Mouse (Mus musculus): ENCODE results near the gene Nek8.

The Nek8 gene

DNA sequence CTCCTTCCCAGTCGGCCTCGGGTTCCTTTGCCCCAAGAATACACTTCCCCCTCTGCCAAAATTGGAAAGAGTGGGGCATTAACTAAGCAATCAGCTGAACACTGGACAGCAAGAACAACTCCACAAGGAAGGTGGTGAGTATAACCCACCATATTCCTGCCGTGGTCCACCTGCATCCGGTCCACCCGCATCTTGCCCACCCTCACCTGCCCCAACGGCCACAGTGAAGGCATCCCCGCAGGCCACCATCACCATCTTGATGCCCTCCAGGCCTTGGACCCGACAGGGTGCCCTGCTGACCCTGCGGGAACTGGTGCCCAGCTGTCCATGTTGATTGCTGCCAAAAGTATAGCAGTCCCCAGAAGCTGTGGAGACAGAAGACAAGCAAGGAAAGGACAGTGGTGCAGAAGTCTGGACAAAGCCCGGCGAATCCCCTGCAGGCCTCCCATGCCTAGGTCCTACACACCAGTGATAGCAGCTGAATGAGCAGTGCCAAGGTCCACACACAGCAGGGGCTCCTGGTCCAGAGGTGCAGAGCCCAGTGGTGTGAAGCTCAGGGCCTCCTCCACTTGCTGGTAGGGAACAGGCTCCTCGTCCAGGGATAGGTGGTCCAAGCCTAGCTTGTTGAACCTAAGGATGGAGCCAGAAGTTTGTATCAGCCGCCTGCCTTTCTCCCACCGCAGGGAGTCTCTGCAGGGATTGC is 9.1 kb downstream of the Nek8 start:
- no peak for DNase-seq (ENCODE audit: low read depth in 2 of 2, low spot score in 2 of 2)

DNA sequence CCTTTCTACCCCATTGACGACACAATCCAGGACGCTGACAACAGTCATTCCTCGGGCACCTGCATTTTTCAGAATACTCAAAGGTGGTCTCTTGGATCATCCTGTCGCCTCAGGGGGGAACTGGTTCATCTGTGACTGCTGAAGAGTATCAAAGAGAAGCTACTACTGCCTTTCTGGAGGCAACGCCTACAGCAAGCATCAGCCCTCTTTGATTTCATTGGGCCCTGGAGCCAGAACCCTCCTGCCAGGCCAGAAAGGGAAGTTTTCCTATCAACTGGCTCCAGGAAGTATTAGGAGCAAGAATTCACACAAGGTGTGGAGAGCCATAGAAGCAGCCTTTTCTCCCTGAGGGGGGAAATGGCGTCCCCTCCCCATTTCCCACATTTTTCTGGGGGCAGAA is 9.8 kb downstream of the Nek8 start:
- DNase-seq (ENCODE audit: low read depth in 2 of 2, low spot score in 2 of 2): no peak

DNA sequence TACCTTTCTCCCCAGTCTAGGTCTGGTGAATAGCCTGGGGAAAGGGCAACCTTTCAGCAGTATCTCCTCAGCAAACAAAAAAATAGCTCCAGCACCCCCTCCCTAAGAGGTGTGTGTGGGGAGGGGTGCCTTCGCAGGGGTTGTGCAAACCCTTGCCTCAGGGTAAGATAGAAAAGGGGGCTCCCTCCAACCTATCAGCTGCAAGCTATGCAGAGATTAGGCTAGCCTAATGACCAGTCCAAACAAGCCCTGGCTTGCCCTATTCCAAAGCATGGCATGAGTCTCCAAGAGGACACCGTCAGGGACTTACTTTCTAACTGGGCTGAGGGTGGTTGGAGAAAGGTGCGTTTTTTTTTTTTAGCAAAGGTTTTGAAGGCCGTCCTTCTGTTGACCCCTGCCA is 10.3 kb downstream of the Nek8 start:
- DNase-seq (ENCODE audit: low read depth in 2 of 2, low spot score in 2 of 2): no peak

DNA sequence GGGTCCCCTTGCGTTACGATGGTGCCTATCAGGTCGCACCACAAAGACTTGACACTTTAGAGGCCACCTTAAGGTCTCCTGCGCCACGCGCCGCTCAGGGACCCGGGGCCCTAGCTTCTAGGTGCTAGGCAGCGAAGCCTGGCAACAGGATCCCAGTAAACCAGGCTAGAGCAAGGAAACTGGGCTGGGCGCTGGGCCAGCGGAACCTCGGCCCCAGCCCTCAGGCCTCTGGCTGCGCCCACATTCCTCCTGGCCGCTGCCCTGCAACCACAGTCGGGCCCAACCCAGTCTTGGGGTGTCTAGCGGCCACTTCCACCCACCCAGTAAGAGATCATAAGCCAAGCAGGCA is 10.7 kb downstream of the Nek8 start:
- DNase-seq (ENCODE audit: low read depth in 2 of 2, low spot score in 2 of 2): no peak

DNA sequence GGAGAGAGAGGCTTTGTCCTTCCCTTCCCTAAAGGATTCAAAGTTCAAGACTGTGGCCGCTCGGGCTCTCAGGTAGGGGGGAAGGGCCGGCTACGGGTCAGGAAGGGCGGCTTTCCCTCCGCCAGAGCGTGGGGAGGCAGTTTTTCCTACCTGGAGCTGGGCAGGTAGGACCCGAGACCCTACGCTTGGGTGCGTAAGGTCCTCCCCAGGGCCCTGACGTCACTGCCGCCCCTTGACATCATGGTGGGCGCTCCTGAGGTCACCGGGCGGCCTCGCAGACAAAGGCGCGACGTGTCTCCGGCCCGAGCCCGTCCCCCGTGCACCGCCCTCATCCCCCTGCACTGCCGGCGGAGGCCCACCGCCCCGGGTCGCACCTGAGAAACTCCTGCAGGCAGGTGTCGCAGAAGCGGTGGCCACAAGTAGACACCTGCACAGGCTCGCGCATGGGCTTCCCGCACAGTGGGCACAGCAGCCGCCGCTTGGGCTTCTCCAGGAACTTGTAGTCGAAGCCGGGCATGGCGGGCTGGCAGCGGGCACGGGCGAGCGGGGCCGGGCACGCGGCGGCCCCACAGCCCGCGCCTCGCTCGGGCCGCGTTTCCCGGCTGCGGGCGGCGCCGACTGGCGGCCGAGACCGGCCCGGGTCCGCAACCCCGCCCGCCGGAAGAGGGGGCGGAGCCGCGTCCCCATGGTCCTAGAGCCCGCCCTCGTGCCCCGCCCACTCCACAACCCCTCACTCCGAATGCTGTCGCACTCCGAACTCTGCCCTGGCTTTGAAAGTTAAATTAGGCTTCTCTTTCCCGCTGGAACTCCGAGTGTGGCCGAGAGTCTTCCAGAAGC is 11.3 kb downstream of the Nek8 start, which contains the start of gene Traf4:
Traf4 (minus strand) TSS at position 666 of the 837 bp plus-strand sequence.
- peak; percentile 57 to 72 for DNase-seq (ENCODE audit: low read depth in 2 of 2, low spot score in 2 of 2)

DNA sequence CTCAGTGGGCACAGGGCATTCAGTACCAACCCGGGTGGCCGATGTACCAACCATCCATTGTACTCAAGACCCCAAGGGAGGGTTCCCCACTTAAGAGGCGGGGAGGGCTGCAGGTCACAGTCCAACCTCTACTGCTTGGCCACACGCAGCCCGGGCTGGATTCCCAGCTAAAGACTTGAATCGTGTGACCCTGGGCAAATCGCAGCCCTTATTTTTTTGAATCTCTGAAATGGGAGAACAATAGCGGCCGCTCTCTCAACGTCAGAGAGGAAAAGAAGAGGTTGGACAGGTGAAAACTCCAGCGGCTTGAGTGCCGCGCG is 11.9 kb downstream of the Nek8 start:
- no peak for DNase-seq (ENCODE audit: low read depth in 2 of 2, low spot score in 2 of 2)

DNA sequence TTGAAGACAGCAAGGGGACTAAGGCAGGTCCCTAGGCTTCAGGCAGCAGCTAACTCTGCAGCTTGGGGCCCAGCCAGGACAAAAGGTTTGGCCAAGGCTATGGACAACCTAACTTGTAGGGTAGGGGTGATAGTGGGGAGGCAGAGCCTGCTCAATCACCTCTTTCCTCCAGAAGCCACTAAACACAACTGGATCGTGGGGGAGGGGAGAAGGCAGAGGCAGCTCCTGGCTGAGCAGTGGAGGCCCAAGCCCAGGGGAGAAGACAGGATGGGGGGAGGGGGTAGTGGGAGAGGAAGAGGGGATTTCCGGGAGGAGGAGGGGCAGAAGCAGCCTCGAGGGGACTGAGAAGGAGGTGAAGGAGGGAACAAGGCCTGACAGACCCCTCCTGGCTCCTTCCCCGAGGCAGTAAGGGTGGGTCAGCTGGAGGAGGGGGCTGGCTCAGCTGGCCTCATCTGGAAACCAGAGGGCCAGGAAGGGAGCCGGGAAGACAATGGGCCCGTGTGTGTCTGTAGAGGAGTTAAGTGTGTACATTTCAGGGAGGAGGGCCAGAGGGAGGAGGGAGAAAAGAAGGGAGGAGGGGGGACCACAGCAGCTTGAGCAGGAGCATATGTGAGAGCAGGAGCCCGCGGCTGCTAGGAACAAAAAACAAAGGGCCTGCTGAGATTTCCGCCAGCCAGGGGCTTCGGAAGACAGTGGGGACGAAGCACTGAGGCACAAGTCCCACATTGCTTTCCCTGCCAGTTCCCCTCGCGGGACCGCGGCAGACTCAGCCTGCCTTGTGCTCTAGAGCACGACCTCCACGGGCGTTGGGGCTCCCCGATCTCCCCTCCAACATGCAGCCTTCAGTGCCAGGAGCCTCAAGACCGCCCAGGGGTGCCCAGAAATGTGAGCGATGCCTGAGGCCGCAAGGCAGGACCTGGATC is 12.5 kb downstream of the Nek8 start:
- DNase-seq (ENCODE audit: low read depth in 2 of 2, low spot score in 2 of 2): no peak

DNA sequence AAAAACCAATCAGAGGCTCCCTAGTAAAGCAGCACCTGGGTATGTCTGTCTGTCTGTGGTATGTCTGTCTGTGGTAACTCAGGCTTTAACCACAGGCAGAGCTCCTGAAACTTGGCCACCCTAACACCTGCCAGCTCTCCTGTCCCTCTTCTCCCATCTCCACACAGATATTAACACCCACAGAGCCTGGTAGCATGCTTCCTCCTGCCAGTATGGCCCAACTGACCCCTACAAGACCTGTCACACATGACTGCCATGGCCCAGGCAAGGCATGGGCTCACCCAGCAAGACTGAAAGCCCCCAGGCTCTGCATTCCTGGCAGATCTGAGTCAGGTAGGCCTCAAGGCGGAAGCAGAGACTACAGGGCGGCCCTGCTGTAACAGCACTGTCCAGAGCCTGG is 13.4 kb downstream of the Nek8 start:
- no peak for DNase-seq (ENCODE audit: low read depth in 2 of 2, low spot score in 2 of 2)

DNA sequence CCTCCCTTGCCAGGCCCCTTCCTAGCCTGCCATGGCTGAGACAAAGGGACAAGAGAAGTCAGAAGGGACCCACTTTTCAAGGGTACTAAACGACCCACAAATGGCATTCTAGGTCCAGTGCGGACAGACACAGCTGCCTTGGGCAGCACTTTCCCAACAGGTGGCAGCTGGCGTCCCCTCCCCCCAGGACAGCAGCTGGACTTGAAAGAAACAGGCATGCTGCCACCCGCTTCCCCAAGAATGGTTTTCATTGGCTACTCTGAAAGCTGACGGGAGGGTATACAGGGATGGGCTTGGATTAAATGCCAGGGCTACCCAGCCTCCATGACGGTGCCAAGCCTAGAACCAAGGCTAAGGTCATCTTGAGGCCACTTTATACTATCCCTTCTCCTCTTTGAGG is 14.0 kb downstream of the Nek8 start:
- DNase-seq (ENCODE audit: low read depth in 2 of 2, low spot score in 2 of 2): no peak

DNA sequence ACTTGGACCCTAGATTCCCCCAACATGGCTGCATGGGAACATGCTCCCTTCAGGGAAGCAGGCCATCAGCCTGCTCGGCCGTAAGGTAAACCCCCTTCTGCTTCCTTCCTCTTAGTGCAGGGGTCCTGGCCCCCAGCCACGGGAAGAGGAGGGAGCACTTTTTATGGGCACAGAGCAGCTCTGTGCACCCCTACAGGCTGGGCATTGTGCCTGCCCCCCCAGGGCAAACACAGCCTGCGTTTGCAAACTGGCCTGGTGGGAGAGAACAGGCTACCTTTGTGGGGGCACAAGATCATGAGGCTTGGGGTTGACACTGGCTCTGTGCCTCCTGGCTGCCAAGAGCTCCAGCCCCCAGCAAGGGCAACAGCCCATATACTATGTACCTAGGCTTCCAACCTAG is 14.5 kb downstream of the Nek8 start:
- no peak for DNase-seq (ENCODE audit: low read depth in 2 of 2, low spot score in 2 of 2)

DNA sequence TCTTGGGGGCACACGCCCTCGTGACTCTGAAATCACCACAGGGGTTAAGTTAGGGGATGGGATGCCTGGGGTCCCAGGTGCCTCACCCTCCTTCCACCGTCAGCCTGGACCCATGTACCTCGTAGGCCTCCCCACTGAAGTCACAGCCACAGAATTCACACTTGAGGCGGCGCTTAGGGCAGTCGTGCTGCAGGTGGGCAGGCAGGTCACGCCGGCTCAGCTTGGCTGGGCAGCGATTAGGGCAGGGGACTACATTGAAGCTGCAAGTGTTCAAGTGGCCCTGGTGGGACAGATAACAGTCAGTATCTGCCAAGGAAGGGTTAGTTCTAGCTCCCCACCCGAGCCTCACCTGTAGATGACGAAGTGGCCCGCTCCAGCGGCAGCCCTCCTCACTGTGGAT is 15.3 kb downstream of the Nek8 start:
- DNase-seq (ENCODE audit: low read depth in 2 of 2, low spot score in 2 of 2): no peak

DNA sequence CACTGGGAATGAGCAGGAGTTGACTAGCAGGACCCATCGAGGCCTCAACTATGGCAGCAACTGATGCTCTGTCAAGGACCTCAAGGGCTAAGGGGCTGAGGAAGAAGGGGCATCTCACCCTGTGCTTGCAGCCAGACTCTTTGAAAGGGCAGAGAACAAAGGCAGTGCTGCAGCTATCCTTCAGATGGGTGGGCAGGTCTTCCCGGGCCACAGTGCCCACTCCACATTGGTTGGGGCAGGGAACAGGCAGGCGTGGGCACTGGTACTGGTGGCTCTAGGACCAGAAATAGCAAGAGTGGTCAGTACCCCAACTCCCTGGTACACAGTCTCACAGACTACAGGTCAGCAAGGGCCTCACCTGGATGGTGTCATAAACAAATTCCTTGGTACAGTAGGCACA is 15.8 kb downstream of the Nek8 start:
- DNase-seq (ENCODE audit: low read depth in 2 of 2, low spot score in 2 of 2): no peak

DNA sequence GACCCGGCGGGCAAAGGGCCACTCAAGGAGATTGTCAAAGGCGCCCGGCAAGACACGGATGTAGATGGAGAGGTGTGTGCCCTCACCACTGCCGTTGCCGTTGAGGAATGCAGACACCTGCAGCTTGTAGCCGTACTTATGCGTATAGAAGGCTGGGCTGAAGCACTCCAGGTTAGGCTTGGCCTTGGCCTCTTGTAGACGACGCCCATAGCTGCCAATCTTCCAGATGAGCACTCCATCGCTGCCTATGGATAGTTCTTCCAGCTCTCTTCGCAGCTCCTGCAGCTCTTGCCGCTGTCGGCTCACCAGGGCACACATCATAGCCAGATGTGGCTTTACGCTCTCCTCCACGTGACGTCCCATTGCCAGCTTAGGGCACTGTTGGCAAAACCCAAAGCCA is 16.3 kb downstream of the Nek8 start:
- no peak for DNase-seq (ENCODE audit: low read depth in 2 of 2, low spot score in 2 of 2)

DNA sequence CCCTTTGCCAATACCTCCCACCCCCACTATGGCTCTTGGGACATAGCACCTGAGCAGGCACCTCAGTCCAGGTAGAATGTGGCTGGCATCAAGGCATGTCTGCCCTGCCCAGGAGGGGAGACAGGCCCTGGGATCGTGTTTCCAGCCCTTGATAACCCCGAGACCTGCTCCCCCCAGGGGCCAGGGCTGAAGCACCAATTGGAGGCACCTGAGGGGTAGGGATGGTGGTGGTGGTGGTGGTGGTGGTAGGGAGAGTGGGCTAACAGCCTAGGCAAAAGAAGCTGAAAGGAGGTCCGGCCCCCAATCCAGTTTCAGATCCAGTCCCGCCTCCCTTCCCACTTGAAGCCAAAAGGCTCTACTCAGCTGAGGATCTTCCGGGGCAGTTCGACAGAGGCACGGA is 16.9 kb downstream of the Nek8 start:
- DNase-seq (ENCODE audit: low read depth in 2 of 2, low spot score in 2 of 2): no peak

DNA sequence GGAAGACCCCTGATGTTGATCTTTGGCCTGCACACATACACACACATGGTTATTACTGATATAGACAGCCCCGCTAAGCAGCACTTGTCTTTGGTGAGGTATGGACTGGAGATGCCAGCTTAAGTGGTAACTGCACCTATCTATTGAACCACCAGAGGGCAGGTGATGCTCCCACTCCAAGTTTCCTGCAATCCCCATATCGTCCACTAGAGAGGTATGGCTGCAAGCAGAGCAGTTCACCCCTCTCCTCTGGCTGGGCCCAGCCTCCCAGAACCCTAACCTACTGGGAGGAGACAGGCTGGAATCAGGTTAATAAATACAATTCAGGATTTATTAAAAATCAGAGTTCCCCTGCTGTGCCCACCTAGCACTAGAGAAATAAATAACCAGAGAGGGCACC is 17.4 kb downstream of the Nek8 start:
- peak; percentile 78 to 88 for DNase-seq (ENCODE audit: low read depth in 2 of 2, low spot score in 2 of 2)

DNA sequence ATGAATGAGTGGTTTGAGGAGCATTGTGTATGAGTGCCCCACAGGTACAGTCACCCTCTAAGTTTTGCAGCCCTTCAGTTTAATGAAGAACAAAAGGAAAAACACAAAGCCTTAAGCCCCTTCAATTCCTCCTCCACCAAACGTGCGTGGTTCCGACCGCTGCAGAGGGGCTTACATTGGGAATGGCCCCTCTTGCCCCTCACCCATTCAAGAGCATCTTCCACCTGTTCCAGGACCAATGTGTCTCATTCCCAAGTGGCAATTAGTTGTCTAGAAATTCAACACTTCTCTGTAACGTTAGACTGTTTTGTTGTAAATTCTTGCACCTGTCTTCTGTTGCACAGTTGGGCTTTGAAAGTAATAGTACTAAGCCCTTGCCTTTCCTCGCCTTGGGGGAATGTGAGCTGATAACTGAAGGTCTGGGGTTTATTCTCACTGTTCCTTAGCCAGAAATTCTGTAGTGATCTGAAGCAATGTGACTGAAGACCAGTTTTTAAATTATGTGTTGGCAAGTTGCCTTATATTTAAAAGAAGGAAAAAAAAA is 20.2 kb downstream of the Nek8 start:
- DNase-seq (ENCODE audit: low read depth in 2 of 2, low spot score in 2 of 2): no peak

DNA sequence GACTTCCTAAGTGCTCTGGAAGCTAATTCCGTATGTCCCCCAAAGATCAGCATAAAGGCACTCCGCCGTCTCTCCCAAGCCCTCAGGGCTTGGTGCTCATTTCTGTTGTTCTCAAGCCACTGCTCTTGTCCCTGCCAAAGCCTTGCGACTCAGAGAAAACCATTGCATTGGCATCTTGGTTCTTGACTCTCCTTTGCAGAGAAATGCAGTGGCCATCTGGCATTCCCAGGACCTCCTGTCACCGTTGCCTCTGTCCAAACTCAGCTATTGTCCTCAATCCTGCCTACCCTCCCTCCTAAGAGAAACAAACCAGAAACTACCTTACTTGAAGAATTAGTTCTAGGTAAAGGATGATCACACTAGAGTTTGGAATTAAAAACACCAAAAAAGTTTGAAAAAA is 20.8 kb downstream of the Nek8 start:
- no peak for DNase-seq (ENCODE audit: low read depth in 2 of 2, low spot score in 2 of 2)

DNA sequence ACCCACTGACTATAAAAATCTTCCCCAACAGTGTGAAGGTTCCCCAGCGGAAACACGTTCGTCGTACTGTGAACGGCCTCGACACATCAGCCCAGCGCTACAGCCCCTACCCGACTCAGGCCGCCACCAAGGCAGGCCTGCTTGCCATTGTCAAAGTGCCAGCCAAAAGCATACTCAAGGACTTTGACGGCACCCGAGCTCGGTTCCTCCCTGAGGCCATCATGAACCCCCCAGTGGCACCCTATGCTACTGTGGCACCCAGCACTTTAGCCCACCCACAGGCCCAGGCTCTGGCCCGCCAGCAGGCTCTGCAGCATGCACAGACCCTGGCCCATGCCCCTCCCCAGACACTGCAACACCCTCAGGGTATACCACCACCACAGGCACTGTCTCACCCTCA is 22.7 kb downstream of the Nek8 start:
- no peak for DNase-seq (ENCODE audit: low read depth in 2 of 2, low spot score in 2 of 2)

DNA sequence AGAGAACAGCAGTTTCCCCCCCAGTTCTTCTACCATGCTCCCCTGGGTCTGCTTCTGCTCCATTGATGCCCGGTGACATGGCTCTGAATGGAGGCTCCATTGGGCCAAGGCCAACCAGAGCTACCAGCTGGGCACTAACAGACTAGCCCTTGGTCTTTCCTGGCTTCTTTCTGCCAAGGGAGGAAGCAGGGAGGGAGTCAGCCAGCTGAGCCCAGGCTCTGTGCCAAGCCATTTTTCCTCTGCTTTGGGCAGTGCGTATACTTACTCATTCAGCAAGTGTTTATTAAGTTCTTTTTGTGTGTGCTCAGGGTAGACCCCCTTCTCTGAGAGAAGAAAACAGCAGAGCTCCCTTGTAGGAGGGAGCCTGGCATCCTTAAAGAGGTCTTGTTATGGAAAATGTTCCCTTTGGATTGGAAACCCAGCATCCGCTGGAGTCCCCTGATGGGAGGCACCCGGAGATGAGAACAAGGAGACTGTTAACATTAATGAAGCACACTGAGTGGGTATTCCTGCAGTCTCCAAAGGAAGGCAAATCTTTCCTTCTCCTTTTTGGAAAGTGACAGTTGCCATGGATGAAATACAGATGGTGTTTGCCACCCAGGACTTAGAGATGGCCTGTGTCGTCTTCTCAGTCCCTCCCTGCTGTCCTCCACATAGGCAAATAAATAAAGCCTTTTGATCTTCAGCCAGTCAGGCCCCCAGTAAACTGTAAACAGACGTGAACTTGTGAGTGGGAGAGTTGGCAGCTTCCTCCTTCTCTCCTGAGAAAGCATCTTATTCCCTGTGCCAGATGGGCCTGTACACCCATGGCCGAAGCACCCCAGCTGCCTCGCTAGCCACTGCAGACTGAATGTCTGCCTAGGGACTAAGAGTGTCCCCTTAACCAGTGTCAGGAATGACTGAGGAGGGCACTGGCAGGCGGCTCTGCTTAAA is 23.9 kb downstream of the Nek8 start:
- DNase-seq (ENCODE audit: low read depth in 2 of 2, low spot score in 2 of 2): no peak

DNA sequence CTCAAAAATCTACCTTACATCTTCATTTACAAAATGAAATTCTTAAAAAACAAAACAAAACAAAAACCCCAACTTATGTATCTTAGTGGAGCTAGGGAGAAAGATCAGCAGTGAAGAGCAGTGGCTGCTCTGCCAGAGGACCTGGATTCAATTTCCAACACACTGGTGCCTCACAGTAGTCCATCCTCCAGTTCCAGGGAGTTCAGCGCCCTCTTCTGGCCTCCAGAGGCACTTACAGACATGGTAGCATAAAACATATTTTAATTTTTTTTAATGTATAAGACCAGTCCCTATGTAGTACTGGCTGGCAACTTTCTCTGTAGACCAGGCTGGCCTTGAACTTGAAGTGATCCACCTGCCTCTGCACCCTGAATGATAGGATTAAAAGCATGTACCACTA is 25.3 kb downstream of the Nek8 start:
- DNase-seq (ENCODE audit: low read depth in 2 of 2, low spot score in 2 of 2): no peak
